Mouse (Mus musculus): ENCODE measurements around the gene Msi2.

GRCm38 (mm10) chr11:88701976-88702659 lies 16.2 kb downstream of the Msi2 start:
- TF ChIP-seq POLR2A (IDR thresholded peaks at IDR 0.05; ENCODE audit: insufficient read depth, low read depth, low read length) (no peak), CTCF (IDR thresholded peaks at IDR 0.05; ENCODE audit: insufficient read depth, low read depth, low read length) (no peak)

Data from olfactory bulb, adult 2 months (tissue).